Mouse (Mus musculus): ENCODE measurements around the gene Gjd3.

Gene Gjd3

DNA sequence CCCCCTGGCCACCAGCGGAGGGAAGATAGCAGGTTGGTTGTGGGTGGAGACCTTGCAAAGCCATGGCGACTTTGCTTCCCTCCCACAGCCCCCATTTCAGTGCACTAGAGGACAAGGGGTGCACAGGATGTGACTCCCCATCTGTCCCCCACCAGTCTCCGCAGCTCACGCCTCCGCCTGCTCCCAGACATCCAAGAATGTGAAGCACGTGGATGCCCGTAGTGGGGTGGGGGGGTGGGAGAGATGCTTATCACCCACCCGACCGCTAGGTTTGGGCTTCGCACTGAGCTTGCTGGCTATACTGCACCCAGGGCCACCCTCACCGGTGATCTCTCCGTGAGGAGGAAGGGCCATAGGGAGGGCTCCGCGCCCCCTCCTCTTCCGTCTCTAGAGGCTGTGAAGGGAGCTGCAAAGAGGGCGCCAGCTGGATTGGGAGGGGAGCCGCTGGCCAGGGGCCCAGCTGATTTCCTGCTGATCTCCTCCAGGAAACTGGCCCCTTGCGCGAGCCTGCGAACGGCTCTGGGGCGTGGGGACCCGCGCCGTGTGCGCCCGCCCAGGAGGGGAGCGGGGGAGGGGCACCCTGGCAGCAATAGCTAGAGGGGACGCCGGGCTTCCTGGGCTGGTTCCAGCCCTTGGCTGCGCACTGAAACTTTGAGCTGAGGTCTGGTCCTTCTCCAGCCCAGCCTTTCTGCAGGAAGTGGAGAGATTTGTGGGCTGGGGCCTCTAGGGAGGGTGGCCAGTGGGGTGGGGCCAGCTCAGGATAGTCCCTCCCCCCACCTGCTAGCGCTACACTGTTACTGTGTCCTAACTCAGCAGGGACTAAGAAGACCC lies 19.4 kb downstream of the Gjd3 start:
- DNase-seq (ENCODE audit: low spot score): peak; percentile 80

DNA sequence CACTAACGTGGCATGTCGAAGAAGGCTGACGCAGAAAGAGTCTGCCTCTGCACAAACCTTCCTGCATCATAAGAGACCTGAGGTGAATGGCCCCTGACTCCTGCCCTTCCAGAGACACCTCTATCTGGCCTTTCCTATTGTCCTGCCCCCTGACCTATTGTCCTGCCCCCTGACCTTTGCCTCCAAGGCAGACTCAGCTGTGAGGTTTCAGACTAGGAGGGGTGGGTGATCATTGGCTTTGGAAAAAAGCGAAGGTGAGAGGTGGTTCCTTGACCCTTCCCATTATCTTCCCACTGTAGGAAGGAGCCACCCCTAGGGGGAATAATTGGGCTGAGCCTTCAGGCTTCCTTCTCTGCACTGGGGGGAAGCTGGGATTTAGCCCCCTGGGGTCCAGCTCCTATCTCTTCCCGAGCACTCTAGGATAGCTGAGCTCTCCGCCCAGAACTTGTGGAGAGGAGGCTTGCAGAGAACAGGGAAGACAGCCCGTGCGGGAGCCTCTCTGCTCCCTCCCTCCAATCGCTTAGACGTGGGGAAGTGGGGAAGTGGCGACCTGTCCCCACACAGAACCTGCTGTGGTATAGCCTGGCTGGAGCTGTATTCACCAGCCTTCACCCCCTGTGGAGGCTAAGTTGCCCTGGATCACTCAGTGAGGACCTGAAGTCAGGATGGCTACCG lies 20.3 kb downstream of the Gjd3 start:
- no peak for DNase-seq (ENCODE audit: low spot score)

DNA sequence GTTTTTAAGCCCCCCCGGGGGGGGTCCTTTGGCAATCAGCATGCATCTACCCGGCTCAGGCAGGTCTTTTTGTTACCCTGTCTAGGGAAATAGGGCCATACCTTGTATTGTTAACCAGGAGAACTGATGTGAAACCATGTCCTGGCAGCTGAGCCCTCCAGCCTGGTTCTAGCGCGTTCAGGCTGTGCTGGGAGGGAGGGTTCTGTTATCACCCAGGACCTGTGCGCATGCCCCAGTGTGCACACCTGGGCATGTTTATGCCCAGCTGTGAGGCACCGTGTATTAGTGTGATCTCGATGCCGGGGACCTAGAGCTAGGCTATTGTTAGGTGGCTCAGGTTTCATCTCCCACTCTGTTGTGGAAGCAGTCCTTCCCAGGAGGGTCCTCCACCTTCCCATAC lies 21.1 kb downstream of the Gjd3 start:
- DNase-seq (ENCODE audit: low spot score): no peak

DNA sequence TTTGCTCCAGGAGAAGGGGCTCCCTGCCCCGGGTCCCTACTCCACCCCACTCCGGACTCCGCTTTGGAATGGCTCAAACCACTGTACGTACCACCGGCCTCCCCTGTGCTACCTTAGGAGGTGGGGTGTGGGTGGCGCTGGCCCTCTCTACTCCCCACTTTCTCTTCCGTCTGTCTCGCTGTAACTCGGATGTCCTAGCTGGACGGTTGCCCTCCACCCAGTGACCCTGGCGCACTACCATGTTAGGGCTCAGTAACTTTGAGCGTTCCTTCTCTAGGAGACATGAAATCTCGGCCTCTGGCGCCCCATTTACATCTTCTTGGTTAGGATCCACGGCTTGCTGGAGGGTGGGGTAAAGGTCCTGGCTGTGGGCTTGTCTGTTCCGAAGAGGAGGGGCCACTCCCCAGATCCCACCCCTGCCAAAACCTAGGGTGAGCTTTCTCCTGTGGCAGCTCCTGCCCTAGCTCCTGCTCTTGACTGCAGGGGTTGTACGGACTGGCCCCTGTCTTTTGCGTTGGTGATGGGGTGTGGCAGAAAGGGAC lies 21.7 kb downstream of the Gjd3 start:
- DNase-seq (ENCODE audit: low spot score): no peak

DNA sequence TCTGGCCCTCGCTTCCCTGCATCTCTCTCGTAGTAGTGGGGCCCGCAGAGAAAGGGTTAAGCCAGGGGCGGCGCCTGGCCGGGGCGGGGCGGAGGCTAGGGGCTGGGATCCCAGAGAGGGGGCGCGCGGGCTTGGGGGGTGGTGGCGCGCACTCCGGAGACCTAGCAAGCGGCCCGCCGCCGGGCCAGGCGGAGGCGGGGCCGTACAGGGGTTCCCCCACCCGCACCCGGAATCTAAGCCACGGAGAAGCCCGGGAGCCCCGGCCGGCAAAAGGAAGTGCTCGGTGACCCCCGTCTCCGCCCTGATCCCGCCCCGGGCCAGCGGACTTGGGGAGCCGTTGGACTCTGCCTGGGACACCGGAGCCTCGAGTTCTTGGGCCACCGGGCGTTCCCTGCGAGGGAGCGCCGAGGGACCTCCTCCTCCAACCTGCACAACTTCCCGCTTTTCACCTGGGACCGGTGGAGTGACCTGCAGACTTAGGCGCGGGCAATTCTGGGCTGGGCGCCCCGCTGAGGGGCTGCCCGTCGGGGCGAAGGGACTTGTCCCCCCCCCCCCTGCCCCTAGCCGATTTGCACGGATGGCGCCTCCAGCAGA lies 22.4 kb downstream of the Gjd3 start:
- DNase-seq (ENCODE audit: low spot score): peak; percentile 83

DNA sequence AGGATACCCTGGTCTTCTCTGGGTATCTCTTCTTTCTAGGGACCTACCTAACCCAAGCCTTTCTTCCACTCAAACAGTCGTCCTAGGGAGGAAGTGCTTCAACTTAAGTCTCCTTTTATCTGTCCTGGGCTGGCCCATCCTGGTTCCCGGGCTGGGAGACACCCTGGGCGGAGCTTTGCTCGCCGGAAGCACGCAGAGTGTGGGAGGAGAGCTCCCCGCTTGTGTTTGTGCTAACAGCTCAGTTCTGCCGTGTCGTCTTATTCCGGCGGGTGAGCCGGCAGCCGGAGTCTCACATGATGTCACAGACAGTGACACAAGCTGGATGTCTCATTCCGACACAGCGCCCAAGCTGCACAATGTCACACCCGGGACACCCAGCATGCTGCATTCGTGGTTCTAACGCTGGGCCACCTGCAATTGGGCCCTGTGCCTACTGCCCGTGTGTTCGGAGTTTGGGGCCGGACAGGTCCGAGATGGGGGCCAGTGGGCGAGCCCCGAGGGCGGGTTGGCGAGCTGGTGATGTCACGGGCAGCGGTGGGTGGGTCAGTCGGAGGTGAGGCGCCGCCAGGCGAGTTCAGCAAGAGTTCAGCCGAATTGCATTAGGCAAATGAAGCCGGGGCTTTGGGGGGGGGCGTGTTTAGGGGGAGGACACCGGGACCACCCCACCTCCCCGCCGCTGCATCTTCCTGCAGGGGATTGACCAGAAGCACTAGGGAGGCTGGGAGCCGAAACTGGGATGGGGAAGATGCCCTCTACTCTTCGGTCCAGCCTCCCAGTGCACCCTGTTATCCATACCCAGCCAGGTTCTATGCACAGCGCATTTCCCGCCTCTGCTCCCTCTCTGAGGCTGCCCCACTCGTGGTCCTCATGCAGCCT lies 23.1 kb downstream of the Gjd3 start:
- DNase-seq (ENCODE audit: low spot score): peak; percentile 87

DNA sequence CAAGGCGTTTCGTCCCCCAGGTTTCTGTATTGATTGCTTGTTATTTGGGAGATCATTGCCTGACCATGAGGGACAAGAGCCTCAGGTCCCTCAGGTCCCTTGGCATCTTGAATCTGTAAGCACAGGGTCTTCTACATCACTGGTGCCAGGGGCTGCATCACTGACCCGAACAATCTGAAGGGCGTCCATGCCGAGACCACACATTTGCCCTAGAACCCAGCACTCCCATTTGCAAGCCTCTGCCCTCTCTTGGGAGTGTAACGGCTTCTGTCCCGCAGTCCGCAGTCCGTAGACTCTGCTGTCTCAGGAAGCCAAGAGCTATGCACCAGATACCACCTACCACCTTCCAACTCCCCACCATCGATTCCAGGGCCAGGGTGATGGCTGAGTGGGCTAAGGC lies 26.5 kb downstream of the Gjd3 start:
- no peak for DNase-seq (ENCODE audit: low spot score)

DNA sequence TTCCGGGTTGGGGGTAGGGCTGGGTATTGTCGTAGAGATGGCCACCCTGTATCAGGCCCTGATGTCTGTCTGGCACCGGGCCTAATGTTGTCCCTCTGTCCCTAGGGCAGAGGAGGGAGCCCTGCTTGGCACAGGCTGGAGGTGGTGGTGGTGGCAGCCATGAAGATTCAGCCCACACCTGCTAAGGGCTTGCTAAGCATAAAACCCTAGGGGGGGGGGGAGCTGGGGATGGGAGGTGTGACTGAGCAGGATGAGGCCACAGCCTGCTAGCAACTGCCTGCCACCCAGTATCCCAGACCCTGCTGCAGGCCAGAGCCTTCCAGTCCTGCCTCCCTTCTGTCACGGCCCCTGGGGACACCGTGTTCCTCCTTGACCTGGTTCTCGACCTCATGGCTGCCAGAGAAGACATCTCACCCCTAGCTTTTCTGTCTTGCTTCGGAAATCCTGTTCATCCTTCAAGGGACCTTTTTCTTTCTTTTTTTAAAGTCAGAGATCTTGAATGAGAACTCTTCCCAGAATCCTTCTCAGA lies 27.0 kb downstream of the Gjd3 start:
- peak; percentile 25 for DNase-seq (ENCODE audit: low spot score)

DNA sequence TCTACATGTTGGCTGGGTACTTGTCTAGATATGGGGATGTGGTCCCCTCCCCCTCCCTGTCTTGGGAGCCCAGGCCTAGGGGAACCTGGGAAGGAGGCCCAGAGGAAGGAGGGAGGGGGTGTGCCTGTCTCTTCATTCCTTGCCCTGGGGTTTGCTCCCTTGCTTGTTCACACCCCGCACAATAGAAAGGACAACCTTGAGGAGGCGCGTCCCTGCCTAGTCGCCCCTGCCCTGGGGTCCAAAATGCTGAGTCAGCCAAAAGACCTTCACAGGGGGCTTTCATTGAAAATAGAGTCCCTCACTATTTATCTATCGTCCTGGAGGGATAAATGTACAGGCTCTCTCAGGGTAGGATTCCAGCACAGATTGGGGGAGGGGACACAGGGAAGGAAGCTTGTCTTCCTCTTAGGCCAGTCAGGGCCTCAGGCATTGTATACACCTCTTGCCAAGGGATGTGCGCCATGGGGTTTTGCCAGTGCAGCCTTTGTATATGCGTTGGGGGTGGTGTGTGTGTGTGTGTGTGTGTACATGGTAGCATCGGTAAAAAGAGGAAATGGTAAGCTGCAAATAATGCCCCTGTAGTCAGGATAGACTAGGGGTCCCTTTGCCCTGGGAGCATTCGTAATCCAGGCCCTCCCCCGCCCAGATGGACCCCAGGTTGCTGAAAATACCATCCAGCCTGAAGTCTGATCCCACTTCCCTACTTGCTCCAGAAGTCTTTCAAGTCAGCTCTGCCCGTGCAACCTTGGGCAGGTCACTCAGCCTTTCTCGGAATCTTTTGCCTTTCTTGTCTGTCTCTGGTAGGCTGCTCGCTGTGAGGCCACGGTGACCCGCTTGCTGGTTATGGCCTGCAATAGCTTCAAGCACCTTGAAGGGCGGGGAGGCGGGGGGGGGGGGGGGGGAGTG lies 27.8 kb downstream of the Gjd3 start:
- peak; percentile 35 for DNase-seq (ENCODE audit: low spot score)

DNA sequence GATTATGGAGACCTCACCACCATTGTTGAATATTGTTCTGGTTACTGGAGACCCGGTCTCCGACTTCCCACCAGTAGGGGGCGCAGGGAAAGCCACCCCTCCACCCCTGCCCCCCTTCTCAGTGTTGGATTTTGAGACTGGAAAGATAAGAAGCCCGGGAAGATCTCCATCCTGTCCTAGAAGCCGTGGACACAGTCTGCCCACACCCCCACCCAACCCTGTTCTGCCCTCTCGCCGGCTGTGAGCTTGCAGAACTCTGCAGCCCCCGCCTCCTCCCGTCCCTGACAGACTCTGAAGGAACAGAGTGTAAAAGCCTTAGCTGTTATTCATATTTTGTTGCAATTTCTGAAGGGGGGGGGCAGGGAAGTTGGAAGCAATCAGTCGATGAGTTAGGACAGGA lies 28.4 kb downstream of the Gjd3 start:
- peak; percentile 83 for DNase-seq (ENCODE audit: low spot score)

DNA sequence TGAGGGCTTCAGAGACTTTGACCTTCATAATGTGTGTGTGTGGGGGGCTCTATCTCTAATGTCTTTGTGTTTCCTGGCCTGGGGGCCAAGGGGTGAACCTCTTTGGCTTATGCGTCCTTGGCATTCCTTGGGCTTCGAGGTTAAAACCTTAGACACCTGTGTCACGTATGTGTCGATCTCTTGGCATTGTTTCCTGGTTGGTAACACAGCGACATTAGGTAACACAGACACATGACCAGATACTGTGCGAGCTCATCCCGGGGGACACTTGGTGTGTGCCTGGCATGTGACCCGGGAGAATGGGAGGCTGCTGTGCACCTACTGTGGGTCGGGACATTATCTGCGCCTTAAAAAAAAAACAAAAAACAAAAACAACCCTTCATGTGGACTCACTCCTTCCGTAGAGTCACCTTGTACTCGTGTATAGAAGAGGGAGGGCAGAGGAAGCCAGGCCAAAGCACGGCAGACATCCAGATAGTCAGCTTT lies 28.9 kb downstream of the Gjd3 start:
- DNase-seq (ENCODE audit: low spot score): no peak

DNA sequence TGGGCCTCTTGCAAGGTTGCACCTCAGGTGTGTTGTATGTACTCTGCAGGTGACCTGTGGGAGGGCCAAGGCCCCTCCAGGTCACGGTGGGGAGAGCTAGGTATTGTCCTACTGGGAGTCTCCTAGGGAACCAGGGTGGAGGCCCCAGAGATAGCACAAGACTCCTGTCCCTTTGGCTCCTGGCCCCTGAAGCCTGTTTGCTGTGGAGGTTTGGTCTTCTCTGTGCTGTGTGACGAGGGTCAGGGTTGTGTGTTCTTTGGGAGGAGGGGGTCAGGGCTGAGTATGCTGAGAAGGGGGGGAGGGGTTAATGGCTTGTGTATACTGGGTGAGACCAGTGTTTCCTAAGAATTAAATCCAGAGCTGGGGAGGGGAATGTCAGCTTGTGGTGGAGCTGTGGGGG lies 29.5 kb downstream of the Gjd3 start:
- DNase-seq (ENCODE audit: low spot score): no peak

DNA sequence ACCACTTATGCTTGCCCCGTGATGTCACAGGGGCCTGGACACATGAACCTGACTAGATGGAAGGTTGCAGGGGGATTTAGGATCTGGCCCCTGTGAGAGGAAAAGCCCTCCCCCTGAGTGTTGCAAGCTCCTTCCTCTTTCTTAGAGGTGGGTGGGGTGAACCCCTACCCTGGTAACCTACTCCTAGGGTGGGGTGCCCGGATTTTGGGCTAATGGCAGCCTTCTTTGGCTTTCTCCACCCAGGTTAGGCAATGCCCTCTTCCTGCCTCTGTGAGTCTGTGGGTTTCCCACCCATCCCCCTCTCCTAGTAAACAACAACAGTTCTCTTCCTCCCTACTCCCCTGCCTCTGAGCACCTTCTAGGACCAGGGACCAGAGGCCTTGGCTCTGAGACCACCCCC lies 30.1 kb downstream of the Gjd3 start:
- DNase-seq (ENCODE audit: low spot score): no peak

DNA sequence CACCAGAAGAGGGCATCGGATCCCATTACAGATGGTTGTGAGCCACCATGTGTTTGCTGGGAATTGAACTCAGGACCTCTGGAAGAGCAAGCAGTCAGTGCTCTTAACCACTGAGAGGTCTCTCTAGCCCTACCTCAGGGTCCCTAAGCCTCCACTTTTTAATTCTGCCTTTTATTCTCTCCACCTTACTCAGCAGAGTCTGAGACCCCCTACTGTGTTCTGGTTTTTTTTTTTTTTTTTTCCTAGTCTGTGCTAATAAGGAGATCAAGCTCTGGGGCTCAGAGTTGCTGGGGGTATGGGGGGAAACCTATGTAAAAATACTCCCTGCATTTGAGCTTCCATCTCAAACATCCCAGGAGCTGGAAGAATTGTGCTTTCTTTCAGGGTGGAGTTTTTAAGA lies 30.7 kb downstream of the Gjd3 start:
- no peak for DNase-seq (ENCODE audit: low spot score)

DNA sequence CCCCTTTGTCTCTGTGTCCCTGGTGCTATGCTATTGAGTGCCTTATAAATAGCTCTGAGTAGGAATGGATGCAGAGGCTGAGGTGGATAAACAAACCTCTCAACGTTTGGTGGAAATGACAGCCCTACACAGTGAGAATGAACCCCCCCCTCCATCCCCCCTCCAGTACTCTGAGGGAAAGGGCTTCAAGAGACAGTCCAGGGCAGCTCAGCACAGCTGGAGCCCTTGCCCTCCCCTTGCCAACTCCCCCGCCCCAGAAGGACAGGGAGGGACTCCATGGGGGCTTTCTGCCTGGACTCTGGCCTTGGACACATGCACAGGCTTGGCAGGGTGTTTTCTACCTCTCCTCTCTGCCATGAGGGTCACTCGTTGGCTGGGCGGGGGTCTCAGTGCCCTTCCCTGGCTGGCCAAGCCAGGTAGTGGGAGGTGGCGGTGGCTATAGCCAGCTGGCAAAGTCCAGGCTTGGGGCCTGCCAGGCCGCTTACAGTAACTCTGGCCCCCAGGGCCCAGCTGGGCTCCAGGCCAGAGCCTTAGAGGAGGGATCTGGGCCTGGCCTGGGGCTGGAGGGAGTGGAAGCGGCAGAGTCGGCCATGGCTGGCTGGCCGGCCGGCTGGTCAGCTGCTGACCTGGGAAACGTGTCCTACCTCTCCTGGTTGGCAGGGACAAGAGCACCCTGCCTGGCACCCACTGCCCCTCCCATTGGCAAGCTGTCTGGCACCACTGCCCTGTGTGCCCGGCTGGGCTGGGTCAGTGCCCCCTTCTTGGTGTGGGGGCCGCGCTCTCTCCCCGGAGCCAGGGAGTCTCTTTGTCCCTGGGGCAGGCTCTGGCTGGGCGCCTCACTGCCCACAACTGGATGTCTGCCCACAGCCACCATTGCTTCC lies 31.6 kb downstream of the Gjd3 start:
- peak; percentile 86 for DNase-seq (ENCODE audit: low spot score)

DNA sequence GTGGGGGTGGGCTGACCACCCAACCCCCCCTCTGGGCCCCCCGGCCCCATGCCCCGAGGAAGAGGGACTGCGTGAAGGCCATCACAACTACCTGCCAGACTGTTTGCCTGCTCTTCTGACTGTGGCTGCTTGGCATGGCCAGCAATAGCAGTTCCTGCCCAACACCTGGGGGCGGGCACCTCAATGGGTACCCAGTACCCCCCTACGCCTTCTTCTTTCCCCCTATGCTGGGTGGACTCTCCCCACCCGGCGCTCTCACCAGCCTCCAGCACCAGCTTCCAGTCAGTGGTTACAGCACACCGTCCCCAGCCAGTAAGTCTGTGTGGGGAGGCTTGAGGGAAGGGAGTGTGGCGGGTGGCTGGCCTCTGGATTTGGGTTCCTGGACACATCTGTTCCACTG lies 32.3 kb downstream of the Gjd3 start:
- no peak for DNase-seq (ENCODE audit: low spot score)

DNA sequence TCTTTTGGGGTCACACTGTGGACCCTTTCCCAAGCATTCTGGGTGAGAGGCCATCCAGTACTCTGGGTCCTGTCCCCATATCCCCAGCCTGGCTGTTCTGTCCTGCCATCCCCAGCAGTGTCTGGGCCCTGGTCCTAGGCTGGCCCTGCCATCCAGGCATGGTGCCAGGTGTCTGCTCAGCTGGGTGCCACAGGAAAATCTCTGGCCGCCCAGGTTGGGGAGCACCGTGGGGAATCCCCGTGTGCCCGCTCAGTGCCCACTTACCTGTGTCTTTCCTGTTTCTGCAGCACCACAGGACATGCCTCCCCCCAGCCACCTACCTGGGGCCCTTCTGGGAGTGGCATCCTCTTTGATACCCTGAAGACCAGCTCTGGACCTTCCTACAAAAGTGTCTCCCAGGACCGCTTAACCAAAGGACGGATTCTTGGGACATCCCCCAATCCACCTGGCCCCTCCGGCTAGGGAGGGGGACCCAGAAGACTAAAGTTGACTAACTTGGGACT lies 32.8 kb downstream of the Gjd3 start:
- DNase-seq (ENCODE audit: low spot score): no peak

DNA sequence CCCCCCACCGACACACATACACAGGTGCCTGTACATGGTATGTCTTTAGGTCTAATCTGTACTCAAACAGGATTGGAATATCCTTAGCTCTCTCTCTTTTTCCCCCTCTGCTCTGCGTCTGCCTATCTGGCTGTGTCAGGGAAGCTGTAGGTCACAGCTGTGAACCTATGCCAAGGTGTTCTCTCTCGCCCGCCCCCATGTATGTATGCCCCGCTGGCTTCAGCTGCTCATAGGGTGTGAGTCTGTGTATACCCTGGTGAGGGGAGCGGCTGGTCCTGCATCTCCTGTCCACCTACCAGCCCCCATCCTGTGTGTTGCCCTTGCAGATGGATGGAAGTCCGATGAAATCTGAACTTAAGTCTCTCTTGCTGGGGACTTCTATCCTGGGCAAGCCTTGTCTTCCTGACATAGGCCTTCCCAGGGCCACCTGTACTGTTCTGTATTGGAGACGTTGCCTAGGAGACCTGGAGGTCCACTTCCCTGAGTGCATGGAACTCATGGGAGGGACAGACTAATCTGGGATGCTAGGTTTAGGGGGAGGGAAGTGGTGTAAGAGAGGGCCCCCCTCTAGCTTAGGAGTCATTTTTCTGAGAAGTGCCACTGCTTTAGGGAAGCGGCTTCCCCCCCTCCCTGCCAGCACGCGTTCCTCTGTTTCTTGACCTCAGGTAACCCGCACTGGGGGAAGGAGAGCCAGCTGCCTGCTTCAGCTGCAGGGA lies 33.4 kb downstream of the Gjd3 start:
- DNase-seq (ENCODE audit: low spot score): peak; percentile 7
